8 mouse cellular contexts compared by ENCODE assay signal in genomic region chr7:73036801-73037555, GRCm38 (mm10).
DNase-seq lines count a peak whose midpoint lies in the region; ATAC-seq and TF ChIP-seq lines count a peak whose summit lies in the region.

No protein-coding gene starts in this region.

- no peak overlapping the region for H3K9ac ChIP-seq in intestine, embryonic 16.5 days (ENCODE audit: low read depth, low read length)

- no peaks in the 10 kb centered on the region for H3K36me3 ChIP-seq in intestine, embryonic 16.5 days (ENCODE audit: control insufficient read depth, insufficient read depth, low read length)
- no peaks in the 10 kb centered on the region for H3K36me3 ChIP-seq in thymus, adult 2 months (ENCODE audit: control insufficient read depth, insufficient read depth, low read length)

- peak; percentile 71 for DNase-seq in urinary bladder, postnatal 14 days (ENCODE audit: low spot score)
- no peak for DNase-seq in urinary bladder, adult 2 months (ENCODE audit: low spot score)
- peak; percentile 55 to 79 for DNase-seq in gastrocnemius, adult 8-10 months (ENCODE audit: low spot score in 2 of 2)
- DNase-seq in left cerebral cortex, postnatal 14 days (ENCODE audit: low spot score in 2 of 2) = peak; percentile 54 to 59
- DNase-seq in right cerebral cortex, postnatal 14 days = peak; percentile 16
- DNase-seq in yolk sac, embryonic 10.5 days (ENCODE audit: low spot score) = no peak
- no peak for DNase-seq in thymus, adult 2 months

- H3K4me3 ChIP-seq in intestine, embryonic 16.5 days (ENCODE audit: low read length) = no peak overlapping the region
- H3K4me3 ChIP-seq in thymus, adult 2 months (ENCODE audit: control insufficient read depth, insufficient read depth, low read length) = no peak overlapping the region

- ATAC-seq in intestine, embryonic 16.5 days = peak; percentile 58; the same call in 1 of the 2 replicates

- no peaks in the 10 kb centered on the region for H3K9me3 ChIP-seq in intestine, embryonic 16.5 days (ENCODE audit: control insufficient read depth, low read length)

- TF ChIP-seq CTCF in thymus, adult 2 months (IDR thresholded peaks at IDR 0.05; ENCODE audit: borderline replicate concordance, control insufficient read depth, extremely low read depth, insufficient read depth, low read length, poor library complexity) = no peak

- peaks cover 9% of the 10 kb centered on the region for H3K4me1 ChIP-seq in intestine, embryonic 16.5 days (ENCODE audit: control insufficient read depth, insufficient read depth, low read length)
- H3K4me1 ChIP-seq in thymus, adult 2 months (replicated peaks; ENCODE audit: control insufficient read depth, insufficient read depth, low read length) = no peaks in the 10 kb centered on the region

- no peaks in the 10 kb centered on the region for H3K27me3 ChIP-seq in intestine, embryonic 16.5 days (replicated peaks; ENCODE audit: control insufficient read depth, insufficient read depth, low read length)
- H3K27me3 ChIP-seq in thymus, adult 2 months (ENCODE audit: control insufficient read depth, insufficient read depth, low read length) = no peaks in the 10 kb centered on the region

- intact Hi-C loops in left cerebral cortex, postnatal 14 days (cut with DNase I) = no loop called here

- no peak overlapping the region for H3K4me2 ChIP-seq in intestine, embryonic 16.5 days (ENCODE audit: low read depth, low read length)

- TF ChIP-seq POLR2A in thymus, adult 2 months (IDR thresholded peaks at IDR 0.05; ENCODE audit: control insufficient read depth, extremely low read depth, insufficient read depth, low read length, poor library complexity) = no peak

- H3K27ac ChIP-seq in intestine, embryonic 16.5 days (ENCODE audit: low read length) = no peak overlapping the region
- no peak overlapping the region for H3K27ac ChIP-seq in thymus, adult 2 months (ENCODE audit: control insufficient read depth, insufficient read depth, low read length)

- 35% methylated on average over 20 of the region's 20 CpGs for WGBS in intestine, embryonic 16.5 days
- WGBS in thymus, adult 2 months = 83% methylated on average over 20 of the region's 20 CpGs

Comparison
In these comparisons a context has a peak if more than half of its experiments do, and no peak if none do; other contexts are left out.
1. DNase-seq: peak in urinary bladder, postnatal 14 days (single experiment), gastrocnemius, adult 8-10 months (2 of 2), left cerebral cortex, postnatal 14 days (2 of 2) and right cerebral cortex, postnatal 14 days (single experiment); none in urinary bladder, adult 2 months (single experiment), yolk sac, embryonic 10.5 days (single experiment) and thymus, adult 2 months (single experiment).